Mouse (Mus musculus) brain, embryonic 14.5 days (tissue): ENCODE measurements at regions not wholly inside any gene's neighbourhood (a gene's known extent, or its start where the extent isn't known, plus 50 kb on each side); places are given as distances from the start of the nearest gene placed in this dataset.

Experiments
- CTCF ChIP-seq: fragments of 200-500 bp; IDR thresholded peaks from 2 replicates; pipeline ENCODE4 v1.5.1; 2012; ENCODE audit warnings: inconsistent platforms, mild to moderate bottlenecking, moderate library complexity, borderline replicate concordance; ENCODE audit not compliant: insufficient read depth, insufficient read length; ENCODE audit errors: extremely low read depth
- POLR2A ChIP-seq: fragments of 200-500 bp; IDR thresholded peaks from 2 replicates; pipeline ENCODE4 v1.6.1; 2012; ENCODE audit warnings: mild to moderate bottlenecking, inconsistent platforms, borderline replicate concordance; ENCODE audit not compliant: poor library complexity, insufficient read depth, insufficient read length, severe bottlenecking; ENCODE audit errors: extremely low read depth

- TF ChIP-seq POLR2A: no peak
- TF ChIP-seq CTCF: no peak
These were observed 120.0 kb downstream of the Fam124b start for GRCm38 (mm10) chr1:80098266-80098665.
